Mouse (Mus musculus) small intestine, adult 2 months (tissue): Measurements from ENCODE around the gene Elob. TPM values are rescaled to one million over a fixed set of nuclear protein-coding genes. Genes with fewer than 3 reads are reported as not detected.

Experiments
- H3K27ac ChIP-seq: fragments of 200-500 bp; 2 replicates; pipeline ENCODE4 v1.5.1; 2012; ENCODE audit warnings: low read depth, low read length, control low read depth, inconsistent platforms; ENCODE audit not compliant: insufficient read depth
- H3K27me3 ChIP-seq: fragments of 200-500 bp; 2 replicates; pipeline ENCODE4 v1.6.1; 2012; ENCODE audit warnings: mild to moderate bottlenecking, moderate library complexity, low read length, inconsistent platforms; ENCODE audit not compliant: control insufficient read depth, insufficient read depth
- H3K36me3 ChIP-seq: fragments of 200-500 bp; 2 replicates; pipeline ENCODE4 v1.6.1; 2012; ENCODE audit warnings: mild to moderate bottlenecking, low read length, control low read depth, inconsistent platforms; ENCODE audit not compliant: control insufficient read depth, insufficient read depth
- H3K4me1 ChIP-seq: fragments of 200-500 bp; 2 replicates; pipeline ENCODE4 v1.6.1; 2012; ENCODE audit warnings: low read length, inconsistent platforms, mixed read lengths; ENCODE audit not compliant: control insufficient read depth, insufficient read depth, insufficient read length
- H3K4me3 ChIP-seq: fragments of 200-500 bp; 2 replicates; pipeline ENCODE4 v1.5.1; 2012; ENCODE audit warnings: low read depth, mild to moderate bottlenecking, control low read depth, inconsistent platforms, low read length, moderate library complexity
- CTCF ChIP-seq: fragments of 200-500 bp; IDR thresholded peaks from 2 replicates; pipeline ENCODE4 v1.5.1; 2012; ENCODE audit warnings: low read depth, mild to moderate bottlenecking, control low read depth, inconsistent platforms, low read length, moderate library complexity, mixed read lengths; ENCODE audit not compliant: insufficient replicate concordance, insufficient read length; ENCODE audit errors: extremely low read depth
- POLR2A ChIP-seq: fragments of 200-500 bp; IDR thresholded peaks from 2 replicates; pipeline ENCODE4 v1.6.1; 2012; ENCODE audit warnings: low read depth, mild to moderate bottlenecking, control low read depth, inconsistent platforms, low read length, moderate library complexity
- WGBS: fragments of 180-500 bp; shearing (Covaris S2); methylation state at CpG from one replicate; pipeline ENCODE4 v1.1.7; 2018; 5-methylcytosine and 5-hydroxymethylcytosine counted together
- polyA plus RNA-seq: library from polyadenylated mRNA; depleted of rRNA; stranded (reverse); fragments of >200 nt; gene quantifications from 2 replicates; pipeline ENCODE4 v1.2.3, GENCODE M21; 2012

Elob gene
- polyA plus RNA-seq, 1 experiment, result 591 TPM

- Histone ChIP-seq H3K4me1 (peaks cover 4% of the 10 kb centered on the region), H3K4me3 (peak overlapping the region; percentile 90), H3K36me3 (peaks cover 17% of the 10 kb centered on the region), H3K27ac (peak overlapping the region; percentile 75), H3K27me3 (no peaks in the 10 kb centered on the region)
- under 1% methylated on average over 8 of the region's 8 CpGs for WGBS
- TF ChIP-seq POLR2A (no peak), CTCF (no peak)
Measured at GRCm38 (mm10) chr17:23804426-23805085, 24.4 kb downstream of the Elob start.

- Histone ChIP-seq H3K27ac (peak overlapping the region; percentile 84), H3K4me1 (peaks cover 4% of the 10 kb centered on the region), H3K4me3 (peak overlapping the region; percentile 90), H3K27me3 (no peaks in the 10 kb centered on the region), H3K36me3 (peaks cover 7% of the 10 kb centered on the region)
- TF ChIP-seq CTCF (no peak), POLR2A (peak; percentile 11; the same call in 1 of the 2 replicates)
- WGBS, result under 1% methylated on average over 74 of the region's 83 CpGs
Measured at GRCm38 (mm10) chr17:23803366-23804041, 25.4 kb downstream of the Elob start.

GRCm38 (mm10) chr17:23802746-23803365 is 26.1 kb downstream of the Elob start:
- peaks cover 2% of the 10 kb centered on the region for H3K36me3 ChIP-seq
- no peak for TF ChIP-seq CTCF
- peak; percentile 56 for TF ChIP-seq POLR2A
- H3K4me3 ChIP-seq, result peak overlapping the region; percentile 90
- WGBS, result under 1% methylated on average over 60 of the region's 60 CpGs
- no peaks in the 10 kb centered on the region for H3K27me3 ChIP-seq
- peak overlapping the region; percentile 84 for H3K27ac ChIP-seq
- H3K4me1 ChIP-seq, result peaks cover 4% of the 10 kb centered on the region

GRCm38 (mm10) chr17:23801627-23802026 is 27.3 kb downstream of the Elob start:
- Histone ChIP-seq H3K4me1 (no peaks in the 10 kb centered on the region; the same call in 1 of the 2 replicates), H3K27ac (no peak overlapping the region), H3K27me3 (no peaks in the 10 kb centered on the region), H3K36me3 (no peaks in the 10 kb centered on the region), H3K4me3 (no peak overlapping the region)
- WGBS, result 94% methylated on average over 10 of the region's 10 CpGs
- no peak for TF ChIP-seq POLR2A
- TF ChIP-seq CTCF, result no peak

- Histone ChIP-seq H3K27ac (no peak overlapping the region), H3K4me3 (no peak overlapping the region), H3K4me1 (no peaks in the 10 kb centered on the region), H3K36me3 (no peaks in the 10 kb centered on the region), H3K27me3 (no peaks in the 10 kb centered on the region)
- TF ChIP-seq POLR2A (no peak), CTCF (no peak)
- WGBS, result 73% methylated on average over 7 of the region's 7 CpGs
Measured at GRCm38 (mm10) chr17:23797316-23797715, 31.6 kb downstream of the Elob start.

GRCm38 (mm10) chr17:23795323-23795722 is 33.6 kb downstream of the Elob start:
- Histone ChIP-seq H3K27me3 (no peaks in the 10 kb centered on the region), H3K36me3 (no peaks in the 10 kb centered on the region), H3K4me3 (no peak overlapping the region), H3K4me1 (peaks cover 6% of the 10 kb centered on the region; the same call in 1 of the 2 replicates), H3K27ac (no peak overlapping the region)
- 96% methylated on average over 8 of the region's 8 CpGs for WGBS
- no peak for TF ChIP-seq POLR2A
- TF ChIP-seq CTCF, result no peak

- Histone ChIP-seq H3K4me3 (peak overlapping the region; percentile 64), H3K27me3 (no peaks in the 10 kb centered on the region), H3K4me1 (peaks cover 13% of the 10 kb centered on the region; the same call in 1 of the 2 replicates), H3K27ac (0 out of 2 replicates have a peak overlapping the region, but pooled peaks have one; percentile 19), H3K36me3 (no peaks in the 10 kb centered on the region)
- 11% methylated on average over 2 of the region's 2 CpGs for WGBS
- TF ChIP-seq POLR2A (no peak), CTCF (no peak)
Measured at GRCm38 (mm10) chr17:23791079-23791357, 37.9 kb downstream of the Elob start.
